Mouse (Mus musculus): ENCODE measurements around the gene Ciao2a.

Gene Ciao2a

DNA sequence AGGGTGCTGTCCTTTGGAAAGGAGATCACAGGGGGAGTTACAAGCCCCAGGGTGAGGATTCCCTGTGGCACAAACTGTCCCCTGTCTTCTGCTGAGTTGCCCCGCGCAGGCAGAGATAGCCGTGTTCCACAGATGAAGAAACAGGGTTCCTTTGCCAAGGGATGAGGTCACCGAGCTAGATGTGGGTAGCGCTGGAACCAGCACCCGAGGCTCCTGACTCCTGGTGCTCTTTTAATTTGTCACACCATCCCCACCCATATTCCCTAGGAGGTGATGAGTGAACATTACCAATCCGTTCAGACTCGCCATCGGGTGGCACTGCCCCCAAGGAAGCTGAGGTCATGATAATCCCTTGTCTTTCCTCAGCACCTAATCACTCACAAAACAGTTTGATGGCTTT lies 36.6 kb downstream of the Ciao2a start:
- no peak for DNase-seq (ENCODE audit: low spot score)

- DNase-seq (ENCODE audit: low spot score), result no peak
Observed at GRCm38 (mm10) chr9:66167222-66167621, 40.8 kb downstream of the Ciao2a start.

DNA sequence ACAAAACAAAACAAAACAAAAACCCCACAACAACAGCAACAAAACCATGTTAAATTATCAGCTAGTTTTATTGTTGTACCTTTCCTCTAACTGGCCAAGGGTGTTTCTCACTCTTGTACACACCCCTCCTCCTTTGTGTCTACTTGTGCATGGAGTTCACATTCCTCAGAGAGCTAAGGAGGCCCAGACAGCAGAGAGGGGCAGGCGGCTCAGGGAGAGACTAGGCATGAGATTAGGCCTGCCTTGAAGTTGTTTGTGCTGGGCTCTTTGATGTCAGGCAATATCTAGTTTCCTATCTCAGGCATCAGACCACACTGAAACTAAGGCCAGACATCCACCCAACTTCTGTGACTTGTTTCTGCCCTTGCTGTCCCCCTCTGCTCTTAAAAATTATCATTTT lies 41.8 kb downstream of the Ciao2a start:
- no peak for DNase-seq (ENCODE audit: low spot score)

GRCm38 (mm10) chr9:66170506-66170905 lies 44.1 kb downstream of the Ciao2a start:
- no peak for DNase-seq (ENCODE audit: low spot score)

DNA sequence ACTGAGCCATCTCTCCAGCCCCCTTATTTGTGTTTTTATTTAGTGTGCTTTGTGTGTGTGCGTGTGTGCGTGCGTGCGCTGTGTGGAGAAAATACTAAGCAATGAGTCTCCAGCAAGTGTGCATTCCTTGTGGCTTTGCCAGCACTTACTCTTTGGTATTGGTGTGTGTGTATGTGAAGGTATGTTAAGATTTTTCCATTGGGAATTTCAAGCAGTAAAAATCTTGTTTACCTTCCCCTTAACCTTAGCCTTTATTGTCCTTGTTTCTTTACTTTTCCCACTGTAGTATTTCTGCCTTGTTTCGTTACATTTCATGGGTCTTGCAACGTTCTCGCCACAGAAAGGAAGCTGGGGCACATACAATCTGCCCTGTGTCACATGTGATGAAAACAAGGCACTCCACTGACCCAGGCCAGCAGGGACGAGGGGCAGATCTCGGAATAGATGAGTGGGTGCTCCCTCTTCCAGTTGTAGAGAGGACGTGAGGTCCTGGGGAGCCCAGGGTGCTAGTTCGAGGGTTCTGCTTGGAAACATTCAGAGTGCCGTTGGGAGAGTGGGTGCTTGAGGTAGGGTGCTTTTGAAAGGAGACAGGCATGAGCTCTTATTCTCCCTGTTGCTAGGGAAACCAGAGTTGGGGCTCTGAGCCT lies 45.0 kb downstream of the Ciao2a start:
- DNase-seq (ENCODE audit: low spot score), result no peak

DNA sequence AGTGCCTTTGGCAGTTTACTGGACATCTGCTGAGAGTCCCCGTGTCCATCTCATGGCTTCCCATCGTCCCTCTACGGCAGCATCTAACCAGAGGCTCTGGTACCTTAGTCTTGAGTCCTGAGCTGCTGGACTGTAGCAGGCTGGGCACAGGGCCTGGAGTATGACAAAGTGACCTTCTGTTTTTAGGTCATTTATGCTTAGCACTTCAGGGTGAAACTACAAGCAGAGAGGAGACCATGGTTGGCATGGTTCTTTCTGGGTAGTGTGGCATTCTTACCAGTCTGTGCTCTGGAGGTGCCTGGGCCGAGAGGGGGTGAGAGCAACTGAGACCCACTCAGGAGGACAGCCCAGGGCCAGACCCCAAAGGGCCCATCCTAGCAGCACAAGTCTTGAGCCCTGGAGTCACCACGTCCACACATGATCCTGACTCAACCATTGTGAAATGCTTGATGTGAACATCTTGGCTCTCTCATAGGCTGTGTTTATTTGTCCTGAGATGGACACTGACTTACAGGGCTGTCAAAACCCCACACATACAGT lies 47.0 kb downstream of the Ciao2a start:
- no peak for DNase-seq (ENCODE audit: low spot score)

- no peak for DNase-seq (ENCODE audit: low spot score)
Observed at GRCm38 (mm10) chr9:66174985-66175384, 48.6 kb downstream of the Ciao2a start.

DNA sequence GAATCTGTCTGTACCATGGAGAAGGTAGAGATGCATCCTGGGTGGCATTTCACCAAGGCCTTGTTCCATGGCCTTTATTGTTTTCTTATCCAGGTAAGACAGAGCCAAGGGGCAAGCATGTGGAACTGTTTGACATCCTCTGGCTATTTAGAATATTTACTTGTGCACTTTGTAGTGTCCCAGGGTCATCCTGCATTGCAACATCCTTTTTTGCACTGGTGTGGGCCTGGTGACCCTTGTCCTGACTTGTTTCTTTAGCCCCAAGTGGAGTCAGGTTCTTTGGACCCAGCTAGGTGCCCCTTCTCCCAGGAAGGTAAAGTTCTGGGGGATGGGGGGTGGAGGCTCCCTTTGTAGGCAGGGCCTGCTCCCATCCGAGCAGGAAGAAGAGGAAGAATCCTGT lies 51.6 kb downstream of the Ciao2a start:
- DNase-seq (ENCODE audit: low spot score), result no peak

DNA sequence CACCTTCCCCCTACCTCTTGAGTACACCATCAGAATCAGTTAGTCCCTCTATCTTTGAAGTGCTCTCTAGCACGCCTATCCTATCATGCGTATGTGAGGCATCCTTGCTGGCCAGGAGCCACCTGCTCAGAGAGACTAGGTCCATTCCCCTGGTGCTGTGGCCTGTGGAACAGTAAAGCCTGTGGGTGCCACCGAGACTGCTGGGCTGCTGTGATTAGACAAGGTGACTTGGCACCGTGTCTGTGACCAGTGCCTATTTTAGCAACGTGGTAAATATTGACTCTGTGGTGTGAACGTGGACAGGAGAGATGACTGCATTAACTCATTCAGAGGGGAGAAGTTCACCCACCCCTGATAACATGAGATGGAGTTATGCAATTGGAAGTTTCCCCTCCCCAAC lies 53.4 kb downstream of the Ciao2a start:
- DNase-seq (ENCODE audit: low spot score), result no peak

DNA sequence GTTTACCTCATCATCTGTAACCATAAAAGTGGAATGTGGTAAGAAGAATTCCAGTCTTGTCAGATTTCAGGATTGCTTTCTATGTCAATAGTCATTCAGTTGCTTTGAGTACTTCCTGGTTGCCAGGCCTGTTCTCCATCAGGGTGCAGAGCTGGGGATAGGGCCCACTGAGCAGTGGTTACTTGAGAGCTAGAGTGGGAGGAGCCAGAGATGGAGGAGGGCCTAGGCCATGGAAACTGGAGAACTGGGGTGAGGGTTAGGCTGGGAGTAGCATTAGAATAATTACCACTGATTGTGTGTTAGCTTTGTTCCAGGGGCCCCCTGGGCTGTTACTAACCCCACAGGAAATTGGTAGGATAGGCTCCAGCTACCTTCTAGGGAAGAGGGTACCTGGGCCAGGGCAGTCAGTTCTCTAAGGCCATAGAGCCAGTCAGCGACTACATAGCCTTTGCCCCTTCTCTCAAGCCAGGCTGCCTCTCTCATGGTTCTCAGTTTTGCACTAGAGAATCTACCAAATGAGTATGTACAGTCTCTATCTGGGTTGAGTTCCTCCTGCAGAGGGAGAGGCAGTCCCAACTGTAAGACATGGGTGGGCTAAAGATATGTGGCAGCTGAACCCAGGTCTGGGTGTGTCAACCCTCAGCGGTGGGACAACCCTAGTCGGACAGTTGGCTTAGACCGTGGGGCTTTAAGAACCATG lies 54.9 kb downstream of the Ciao2a start:
- DNase-seq (ENCODE audit: low spot score), result no peak

DNA sequence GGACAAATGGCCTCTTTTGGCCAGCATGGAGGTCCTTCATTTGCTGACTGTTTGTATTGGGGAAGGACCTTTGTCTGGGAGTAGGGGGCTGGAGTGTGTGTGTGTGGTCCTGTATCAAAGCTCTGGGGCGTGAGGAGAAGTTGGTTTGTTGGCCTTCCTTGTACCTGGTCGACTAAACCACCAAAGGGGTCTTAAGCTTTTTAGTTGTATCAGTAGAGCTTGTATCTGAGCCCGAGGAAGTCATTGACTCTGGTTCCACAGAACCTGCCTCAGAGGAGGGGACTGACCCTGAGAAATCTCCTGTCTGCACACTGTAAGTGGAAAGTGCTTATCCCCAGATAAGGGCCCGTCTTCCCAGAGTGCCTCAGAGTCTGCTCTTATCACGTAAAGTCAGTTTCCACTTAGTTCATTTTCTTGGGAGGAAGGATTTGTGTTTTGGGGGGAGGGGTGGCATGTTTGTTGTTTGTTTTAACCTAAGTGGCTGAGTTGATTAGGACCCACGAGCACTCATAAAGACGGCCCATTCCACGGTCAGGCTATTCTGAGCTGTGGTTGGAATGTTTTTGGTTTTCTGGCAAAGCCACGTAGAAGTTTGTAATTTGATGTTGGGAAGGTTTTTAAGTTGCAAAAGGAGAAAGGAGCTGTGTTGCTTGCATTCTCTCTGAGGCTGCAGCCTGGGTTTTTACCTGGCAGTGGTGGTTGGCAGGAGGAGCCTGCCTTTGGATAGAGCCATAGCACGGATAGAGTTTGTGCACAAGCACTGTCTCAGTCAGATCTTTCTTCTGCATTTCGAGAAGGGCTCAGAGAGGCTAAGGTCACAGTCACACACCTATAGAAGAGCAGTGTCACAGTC lies 55.6 kb downstream of the Ciao2a start:
- no peak for DNase-seq (ENCODE audit: low spot score)

GRCm38 (mm10) chr9:66182679-66182993 lies 56.2 kb downstream of the Ciao2a start:
- DNase-seq (ENCODE audit: low spot score), result no peak

DNA sequence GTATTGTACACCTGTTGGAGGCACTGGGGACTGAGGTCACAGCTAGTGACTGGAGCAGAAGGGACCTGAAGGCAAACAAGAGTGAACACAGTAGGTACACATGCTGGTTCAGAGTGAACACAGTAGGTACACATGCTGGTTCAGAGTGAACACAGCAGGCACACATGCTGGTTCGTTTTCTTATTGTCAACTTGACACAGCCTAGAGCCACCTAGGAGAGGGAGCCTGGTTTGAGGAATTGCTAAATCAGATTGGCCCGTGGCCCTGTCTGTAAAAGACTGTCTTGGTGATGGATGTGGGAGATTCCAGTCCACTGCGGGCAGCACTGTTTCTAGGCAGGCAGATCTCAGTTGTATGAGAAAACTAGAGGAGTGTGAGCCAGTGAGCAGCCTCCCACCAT lies 56.6 kb downstream of the Ciao2a start:
- no peak for DNase-seq (ENCODE audit: low spot score)

DNA sequence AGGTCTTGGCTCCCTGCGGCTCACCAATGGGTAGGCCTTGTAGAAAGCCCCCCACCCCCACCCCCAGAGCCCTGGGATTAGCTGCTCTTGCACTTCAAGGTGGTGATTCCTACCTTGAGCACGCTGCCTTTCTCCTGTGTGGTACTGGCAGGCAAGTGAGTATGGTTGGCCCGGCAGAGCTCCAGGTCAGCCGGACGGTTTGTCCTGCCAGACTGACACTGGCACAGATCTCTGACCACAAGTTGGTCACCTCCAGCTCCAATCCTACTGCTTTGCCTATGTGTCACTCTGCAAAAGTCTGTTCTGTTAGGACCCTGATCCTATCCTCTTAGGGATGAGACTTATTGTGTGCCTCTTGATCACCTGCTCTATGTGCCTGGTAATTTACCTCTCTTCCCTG lies 58.2 kb downstream of the Ciao2a start:
- no peak for DNase-seq (ENCODE audit: low spot score)

DNA sequence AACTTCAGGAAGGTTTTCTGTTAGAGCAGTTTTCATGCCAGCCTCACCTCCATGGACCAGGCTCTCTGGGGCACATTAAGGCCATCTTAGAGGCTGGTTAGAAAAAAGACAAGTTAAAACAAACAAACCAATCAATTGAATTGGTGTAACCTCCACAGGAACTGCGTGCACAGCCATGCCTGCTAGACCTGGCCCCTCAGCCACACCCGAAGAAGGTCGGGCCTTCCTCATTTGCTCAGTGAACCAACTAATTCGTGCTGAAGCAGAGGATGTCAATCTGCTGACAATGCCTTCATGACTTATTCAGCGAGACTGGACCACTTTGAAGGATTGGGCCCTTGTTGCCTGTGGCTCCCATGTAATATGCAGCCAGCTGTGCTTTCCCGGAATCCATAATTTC lies 60.0 kb downstream of the Ciao2a start:
- DNase-seq (ENCODE audit: low spot score), result no peak

Measured in left cerebral cortex, adult 11 months (tissue).